Mouse (Mus musculus) intestine, postnatal 0 days (tissue): ENCODE results near the gene Themis2. TPM values are rescaled to one million over a fixed set of nuclear protein-coding genes. Genes with fewer than 3 reads are reported as not detected.
"Not testable (repeated sequence)": the region's sequence is repeated elsewhere in the genome, so short reads cannot be mapped to it uniquely, and the experiment has no call there.

Experiments used
- ATAC-seq: fragments of 200-750 bp; cut with Nextera tagmentation; 2 replicates; pipeline ENCODE4 v1.8.0; 2017; ENCODE audit warnings: mild to moderate bottlenecking, moderate TSS enrichment, moderate library complexity
- H3K27ac ChIP-seq: fragments of 300-500 bp; sonication (generic); 2 replicates; pipeline ENCODE4 v1.5.1; 2014; ENCODE audit warnings: mild to moderate bottlenecking, low read depth, low read length, moderate library complexity
- H3K27me3 ChIP-seq: fragments of 300-500 bp; sonication (generic); replicated peaks from 2 replicates; pipeline ENCODE4 v1.6.1; 2014; ENCODE audit warnings: low read length, mixed read lengths; ENCODE audit not compliant: control insufficient read depth, insufficient read depth
- H3K36me3 ChIP-seq: fragments of 300-500 bp; sonication (generic); 2 replicates; pipeline ENCODE4 v1.6.1; 2014; ENCODE audit warnings: mild to moderate bottlenecking, moderate library complexity; ENCODE audit not compliant: control insufficient read depth, insufficient read depth
- H3K4me1 ChIP-seq: fragments of 300-500 bp; sonication (generic); replicated peaks from 2 replicates; pipeline ENCODE4 v1.6.1; 2014; ENCODE audit warnings: antibody characterized with exemption, low read length, mixed read lengths; ENCODE audit not compliant: control insufficient read depth, insufficient read depth
- H3K4me2 ChIP-seq: fragments of 300-500 bp; sonication (generic); replicated peaks from 2 replicates; pipeline ENCODE4 v1.6.1; 2014; ENCODE audit warnings: low read depth, mild to moderate bottlenecking, moderate library complexity
- H3K4me3 ChIP-seq: fragments of 300-500 bp; sonication (generic); 2 replicates; pipeline ENCODE4 v1.5.1; 2014; ENCODE audit warnings: low read depth, low read length
- H3K9ac ChIP-seq: fragments of 300-500 bp; sonication (generic); 2 replicates; pipeline ENCODE4 v1.6.1; 2014; ENCODE audit warnings: mild to moderate bottlenecking, low read depth, low read length
- H3K9me3 ChIP-seq: fragments of 300-500 bp; sonication (generic); 2 replicates; pipeline ENCODE4 v1.6.1; 2016; ENCODE audit warnings: mixed run types; ENCODE audit not compliant: control insufficient read depth
- CTCF ChIP-seq: sonication (generic); IDR thresholded peaks from 2 replicates; pipeline ENCODE4 v1.5.1; 2016; ENCODE audit warnings: low read depth, mild to moderate bottlenecking, control low read depth, antibody characterized with exemption, moderate library complexity
- WGBS: fragments of 180-500 bp; shearing (Covaris S2); extraction: QIAGEN DNeasy Blood & Tissue Kit; methylation state at CpG from one replicate; pipeline ENCODE4 v1.1.7; 2014; 5-methylcytosine and 5-hydroxymethylcytosine counted together
- polyA plus RNA-seq: library from polyadenylated mRNA; unstranded; fragments of >200 nt; fragmentation: Nextera tagmentation; extraction: Ambion mirVana; gene quantifications from 2 replicates; pipeline ENCODE4 v1.2.1, GENCODE M21; 2015

Gene Themis2
- polyA plus RNA-seq, 1 experiment from 2014 or later: 1.3 TPM

GRCm38 (mm10) chr4:132763125-132763524, 33.1 kb downstream of the Themis2 start:
- peak; percentile 41 for TF ChIP-seq CTCF
- 79% methylated on average over 3 of the region's 3 CpGs for WGBS
- not testable (repeated sequence) for H3K4me3 ChIP-seq

DNA sequence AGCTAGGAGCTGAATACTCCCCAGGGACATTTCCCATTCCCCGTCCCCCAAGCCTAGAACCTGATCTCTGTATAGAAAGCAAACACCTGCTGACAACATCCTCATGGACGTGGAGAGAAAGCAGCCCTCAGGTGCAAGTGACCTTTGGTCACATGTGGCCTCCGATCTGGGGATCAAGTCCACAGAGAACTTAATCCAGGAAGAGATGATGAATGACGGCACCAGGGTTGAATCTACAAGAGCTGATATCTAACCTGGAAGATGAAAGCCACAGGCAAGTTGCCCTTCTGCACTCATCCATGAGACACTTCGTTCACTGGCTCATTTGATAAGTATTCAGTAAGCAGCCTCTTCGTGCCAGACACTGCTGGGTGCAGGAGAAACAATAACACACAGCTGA, 33.6 kb downstream of the Themis2 start:
- TF ChIP-seq CTCF: no peak
- Histone ChIP-seq H3K4me1 (no peaks in the 10 kb centered on the region), H3K36me3 (no peaks in the 10 kb centered on the region), H3K27ac (peak overlapping the region; percentile 73; the same call in 1 of the 2 replicates), H3K9ac (no peak overlapping the region), H3K4me3 (no peak overlapping the region), H3K27me3 (0 out of 2 replicates have a peak, but pooled peaks cover 2% of the 10 kb centered on the region), H3K4me2 (no peak overlapping the region), H3K9me3 (no peaks in the 10 kb centered on the region)
- 32% methylated on average over 6 of the region's 6 CpGs for WGBS
- peak; percentile 84 for ATAC-seq

More at GRCm38 (mm10) chr4:132763125-132763524, 33.1 kb downstream of the Themis2 start:
- not testable (repeated sequence) for H3K9me3 ChIP-seq, H3K27me3 ChIP-seq, H3K9ac ChIP-seq, H3K4me1 ChIP-seq, ATAC-seq, H3K4me2 ChIP-seq, H3K36me3 ChIP-seq
- H3K27ac ChIP-seq: peak overlapping the region; percentile 73

DNA sequence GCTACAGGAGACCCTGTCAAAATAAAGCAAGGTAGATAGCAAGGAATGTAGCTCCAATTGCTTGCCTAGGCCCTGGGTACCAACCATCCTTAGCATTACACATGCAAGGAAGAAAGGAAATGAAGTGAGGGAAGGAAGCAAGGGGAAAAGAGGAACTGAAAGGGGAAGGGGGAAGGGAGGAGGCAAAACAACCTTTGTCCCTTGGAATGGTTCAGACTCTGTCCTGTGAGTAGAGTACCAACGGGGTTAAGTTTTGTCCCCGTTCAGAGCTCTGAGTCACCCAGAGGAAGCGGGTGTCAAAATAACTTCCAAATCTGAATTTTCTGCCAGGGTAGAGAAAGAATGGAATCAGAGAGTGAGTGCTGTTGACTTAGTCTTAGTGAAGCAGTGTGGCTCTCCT, 35.9 kb downstream of the Themis2 start:
- Histone ChIP-seq H3K9me3 (no peaks in the 10 kb centered on the region), H3K36me3 (no peaks in the 10 kb centered on the region), H3K27me3 (0 out of 2 replicates have a peak, but pooled peaks cover 5% of the 10 kb centered on the region), H3K4me1 (no peaks in the 10 kb centered on the region; the same call in 1 of the 2 replicates), H3K4me3 (no peak overlapping the region), H3K4me2 (no peak overlapping the region), H3K9ac (no peak overlapping the region), H3K27ac (no peak overlapping the region)
- no peak for TF ChIP-seq CTCF
- 20% methylated on average over 3 of the region's 3 CpGs for WGBS
- peak; percentile 56; the same call in 1 of the 2 replicates for ATAC-seq

- Histone ChIP-seq H3K9me3 (no peaks in the 10 kb centered on the region), H3K36me3 (no peaks in the 10 kb centered on the region), H3K27me3 (0 out of 2 replicates have a peak, but pooled peaks cover 5% of the 10 kb centered on the region), H3K9ac (no peak overlapping the region), H3K4me3 (no peak overlapping the region), H3K4me2 (peak overlapping the region; percentile 76; the same call in 1 of the 2 replicates), H3K27ac (no peak overlapping the region), H3K4me1 (no peaks in the 10 kb centered on the region; the same call in 1 of the 2 replicates)
- no peak for TF ChIP-seq CTCF
- no peak for ATAC-seq
- WGBS: 80% methylated on average over 7 of the region's 7 CpGs
Observed at GRCm38 (mm10) chr4:132757633-132758351, 38.4 kb downstream of the Themis2 start.

GRCm38 (mm10) chr4:132756974-132757373, 39.2 kb downstream of the Themis2 start, which contains the start of gene Smpdl3b:
Gene Smpdl3b (minus strand): TSS chr4:132757252.
- H3K9me3 ChIP-seq: no peaks in the 10 kb centered on the region
- no peak within 1 kb of the TSS for H3K27ac ChIP-seq
- WGBS: under 1% methylated on average over 22 of the region's 22 CpGs
- TF ChIP-seq CTCF: peak; percentile 80
- H3K4me1 ChIP-seq: no peaks in the 10 kb centered on the region; the same call in 1 of the 2 replicates
- no peaks in the 10 kb centered on the region for H3K36me3 ChIP-seq
- 0 out of 2 replicates have a peak, but pooled peaks cover 5% of the 10 kb centered on the region for H3K27me3 ChIP-seq
- H3K4me3 ChIP-seq: peak within 1 kb of the TSS; percentile 46
- ATAC-seq: peak; percentile 55
- H3K4me2 ChIP-seq: peak within 1 kb of the TSS; percentile 76
- H3K9ac ChIP-seq: peak within 1 kb of the TSS; percentile 50; the same call in 1 of the 2 replicates

DNA sequence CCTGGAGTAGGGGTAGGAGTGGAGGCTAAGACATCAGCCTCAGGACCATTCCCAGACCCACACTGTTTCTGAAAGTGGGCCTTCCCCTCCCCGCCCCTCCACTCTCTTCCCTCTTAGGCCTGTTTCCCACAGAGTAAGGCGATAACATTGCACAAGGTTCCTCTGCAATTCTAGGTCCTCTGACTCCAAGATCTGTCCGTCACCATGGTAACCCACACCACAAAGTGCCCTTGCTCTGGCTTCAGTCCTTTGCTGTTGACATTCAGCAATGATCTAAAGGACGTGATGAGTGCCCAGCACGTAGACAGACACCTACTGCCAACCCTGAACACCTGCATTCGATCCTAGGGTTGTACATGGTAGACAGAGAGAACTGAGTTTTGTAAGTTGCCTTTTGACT, 43.2 kb downstream of the Themis2 start:
- Histone ChIP-seq H3K4me1 (peaks cover 5% of the 10 kb centered on the region; the same call in 1 of the 2 replicates), H3K27ac (no peak overlapping the region), H3K9me3 (no peaks in the 10 kb centered on the region), H3K4me3 (no peak overlapping the region), H3K9ac (no peak overlapping the region), H3K27me3 (0 out of 2 replicates have a peak, but pooled peaks cover 5% of the 10 kb centered on the region), H3K4me2 (no peak overlapping the region), H3K36me3 (no peaks in the 10 kb centered on the region)
- no peak for TF ChIP-seq CTCF
- ATAC-seq: no peak
- 74% methylated on average over 6 of the region's 6 CpGs for WGBS
